Mouse (Mus musculus) CH12.LX (cell line): ENCODE results near the gene Lef1. TPM values are rescaled to one million over a fixed set of nuclear protein-coding genes. Genes with fewer than 3 reads are reported as not detected.

Source experiments
- DNase-seq: peaks from one replicate; pipeline ENCODE4 v3.0.0-alpha.2; 2013; ENCODE audit errors: extremely low read depth
- H3K27ac ChIP-seq: 2 replicates; pipeline ENCODE4 v1.5.1; 2012; ENCODE audit warnings: low read depth, mild to moderate bottlenecking, control low read depth, moderate library complexity; ENCODE audit not compliant: insufficient read depth
- H3K27me3 ChIP-seq: replicated peaks from 2 replicates; pipeline ENCODE3; 2012; ENCODE audit warnings: inconsistent platforms
- H3K36me3 ChIP-seq, 2 experiments: replicated peaks in 1 of 2; 2 replicates each; pipeline versions ENCODE3 to v1.6.1; 2012; ENCODE audit warnings: inconsistent platforms in 1 of 2, low read length in 1 of 2, mild to moderate bottlenecking in 1 of 2, mixed read lengths in 1 of 2, moderate library complexity in 1 of 2; ENCODE audit not compliant: control insufficient read depth in 1 of 2, insufficient read depth in 1 of 2
- H3K4me1 ChIP-seq, 2 experiments: 2 replicates each; pipeline ENCODE4 v1.6.1; 2012; ENCODE audit warnings: inconsistent platforms in 1 of 2, moderate library complexity in 1 of 2; ENCODE audit not compliant: insufficient read depth in 2 of 2, control insufficient read depth in 1 of 2
- H3K4me2 ChIP-seq: 2 replicates; pipeline ENCODE4 v1.6.1; 2012; ENCODE audit warnings: low read depth, mild to moderate bottlenecking, control low read depth; ENCODE audit not compliant: poor library complexity, insufficient read depth, severe bottlenecking
- H3K4me3 ChIP-seq, 3 experiments: fragments of 150-350 bp in 1 of 3; sonication (generic) in 1 of 3; replicated peaks in 1 of 3; 2 replicates each; pipeline versions ENCODE3 to v1.5.1; 2011 to 2012; ENCODE audit warnings: low read depth in 2 of 3, low read length in 2 of 3, mild to moderate bottlenecking in 2 of 3, moderate library complexity in 2 of 3, control low read depth in 1 of 3, improper control_type of control experiment in 1 of 3, inconsistent platforms in 1 of 3, mixed read lengths in 1 of 3; ENCODE audit not compliant: poor library complexity in 1 of 3
- H3K79me2 ChIP-seq: replicated peaks from 2 replicates; pipeline ENCODE4 v1.6.1; 2012; ENCODE audit warnings: mild to moderate bottlenecking, moderate library complexity; ENCODE audit not compliant: control insufficient read depth, poor library complexity, insufficient read depth, severe bottlenecking; ENCODE audit errors: extremely low read depth
- H3K9ac ChIP-seq: 2 replicates; pipeline ENCODE4 v1.6.1; 2012; ENCODE audit warnings: low read depth, mild to moderate bottlenecking, control low read depth, moderate library complexity; ENCODE audit not compliant: insufficient read depth
- H3K9me3 ChIP-seq: replicated peaks from 2 replicates; pipeline ENCODE3; 2012; ENCODE audit warnings: low read length, inconsistent platforms, mixed read lengths
- BHLHE40 ChIP-seq: IDR thresholded peaks from 2 replicates; pipeline ENCODE4 v1.6.1; 2011; ENCODE audit warnings: mild to moderate bottlenecking, low read depth, low read length, improper control_type of control experiment
- E2F4 ChIP-seq: IDR thresholded peaks from 2 replicates; pipeline ENCODE4 v1.6.1; 2011; ENCODE audit warnings: low read depth, low read length, improper control_type of control experiment; ENCODE audit not compliant: insufficient replicate concordance
- ELF1 ChIP-seq: IDR thresholded peaks from 2 replicates; pipeline ENCODE4 v1.6.1; 2014; ENCODE audit warnings: low read depth, mild to moderate bottlenecking, inconsistent platforms, low read length, improper control_type of control experiment
- EP300 ChIP-seq: IDR thresholded peaks from 2 replicates; pipeline ENCODE4 v1.6.1; 2011; ENCODE audit warnings: low read length, improper control_type of control experiment
- GABPA ChIP-seq: IDR thresholded peaks from 2 replicates; pipeline ENCODE4 v1.6.1; 2012; ENCODE audit warnings: low read depth, low read length, improper control_type of control experiment, inconsistent platforms; ENCODE audit not compliant: insufficient replicate concordance
- HCFC1 ChIP-seq: IDR thresholded peaks from 2 replicates; pipeline ENCODE4 v1.6.1; 2012; ENCODE audit warnings: low read depth, mild to moderate bottlenecking, inconsistent platforms, low read length, improper control_type of control experiment
- IRF4 ChIP-seq: IDR thresholded peaks from 2 replicates; pipeline ENCODE4 v1.6.1; 2014; ENCODE audit warnings: low read depth, mild to moderate bottlenecking, inconsistent platforms, low read length, improper control_type of control experiment
- JUN ChIP-seq: IDR thresholded peaks from 2 replicates; pipeline ENCODE4 v1.6.1; 2011; ENCODE audit warnings: low read depth, mild to moderate bottlenecking, low read length, improper control_type of control experiment, moderate library complexity; ENCODE audit not compliant: insufficient read depth
- MEF2A ChIP-seq: IDR thresholded peaks from 2 replicates; pipeline ENCODE4 v1.6.1; 2014; ENCODE audit warnings: low read depth, mild to moderate bottlenecking, inconsistent platforms, low read length, improper control_type of control experiment, borderline replicate concordance
- MXI1 ChIP-seq: IDR thresholded peaks from 2 replicates; pipeline ENCODE4 v1.6.1; 2011; ENCODE audit warnings: mild to moderate bottlenecking, low read depth, low read length, improper control_type of control experiment
- NRF1 ChIP-seq: IDR thresholded peaks from 2 replicates; pipeline ENCODE4 v1.6.1; 2014; ENCODE audit warnings: low read depth, mild to moderate bottlenecking, inconsistent platforms, low read length, improper control_type of control experiment, moderate library complexity
- PAX5 ChIP-seq: IDR thresholded peaks from 2 replicates; pipeline ENCODE4 v1.6.1; 2012; ENCODE audit warnings: low read length, inconsistent platforms, mixed read lengths
- RAD21 ChIP-seq: IDR thresholded peaks from 2 replicates; pipeline ENCODE4 v1.6.1; 2011; ENCODE audit warnings: low read depth, mild to moderate bottlenecking, low read length, improper control_type of control experiment, moderate library complexity
- SMC3 ChIP-seq: IDR thresholded peaks from 2 replicates; pipeline ENCODE4 v1.6.1; 2011; ENCODE audit warnings: low read depth, low read length, improper control_type of control experiment
- TBP ChIP-seq: conservative IDR thresholded peaks from 2 replicates; pipeline ENCODE4 v1.6.1; 2011; ENCODE audit warnings: low read depth, low read length, improper control_type of control experiment
- TCF12 ChIP-seq: IDR thresholded peaks from 2 replicates; pipeline ENCODE4 v1.6.1; 2014; ENCODE audit warnings: low read depth, mild to moderate bottlenecking, inconsistent platforms, low read length, improper control_type of control experiment
- USF1 ChIP-seq: IDR thresholded peaks from 2 replicates; pipeline ENCODE4 v1.6.1; 2014; ENCODE audit warnings: low read depth, mild to moderate bottlenecking, inconsistent platforms, low read length, improper control_type of control experiment
- USF2 ChIP-seq: conservative IDR thresholded peaks from 2 replicates; pipeline ENCODE4 v1.6.1; 2011; ENCODE audit warnings: low read depth, low read length, improper control_type of control experiment
- dilution Hi-C: fragments of 300-500 bp; cut with MboI; formaldehyde crosslinking; loops from 2 replicates; pipeline ENCODE4 v1.14.3; 2020; ENCODE audit warnings: low sequenced_read_pairs; ENCODE audit not compliant: extremely low pct_unique_long_range_greater_than_20kb, extremely low pct_ligation_motif_present
- in situ Hi-C: fragments of 300-500 bp; cut with MboI; formaldehyde crosslinking; loops from 3 replicates; pipeline ENCODE4 v1.14.3; 2019; ENCODE audit warnings: low sequenced_read_pairs, low pct_ligation_motif_present, low pct_unique_long_range_greater_than_20kb, mixed read lengths
- polyA plus RNA-seq: library from polyadenylated mRNA; unstranded; fragments of >175 nt; gene quantifications from 2 replicates; pipeline ENCODE4 v1.2.1, GENCODE M21; 2012; ENCODE audit warnings: low read depth; ENCODE audit not compliant: insufficient read length
- total RNA-seq, 2 experiments: library from RNA; depleted of rRNA; stranded (reverse); fragments of 300-350 nt in 1 of 2; fragments of >200 nt in 1 of 2; gene quantifications; 2 replicates each; pipeline ENCODE4 v1.2.3; 2012 to 2014

Lef1 gene
- total and polyA plus RNA-seq, 3 experiments = 1.8 to 14.5 (median 4.4) TPM

- Histone ChIP-seq H3K9me3 (peaks cover 3% of the 10 kb centered on the region), H3K4me3 (no peak overlapping the region), H3K36me3 (peaks cover 0 to 32% of the 10 kb centered on the region in 2 experiments), H3K4me1 (peaks cover 0 to 24% of the 10 kb centered on the region in 2 experiments; a peak in 2 of 4 replicates), H3K79me2 (0 out of 2 replicates have a peak, but pooled peaks cover 4% of the 10 kb centered on the region), H3K4me2 (no peak overlapping the region), H3K27me3 (no peaks in the 10 kb centered on the region), H3K27ac (no peak overlapping the region), H3K9ac (no peak overlapping the region)
- in situ Hi-C loops = no loop called here
- TF ChIP-seq IRF4 = no peak
- TF ChIP-seq TCF12 = no peak
- TF ChIP-seq MEF2A = no peak
- no peak for TF ChIP-seq EP300
- TF ChIP-seq BHLHE40 = no peak
- no peak for TF ChIP-seq NRF1
- no peak for TF ChIP-seq RAD21
- TF ChIP-seq TBP = no peak
- TF ChIP-seq GABPA = no peak
- no peak for TF ChIP-seq HCFC1
- no peak for TF ChIP-seq ELF1
- TF ChIP-seq USF1 = no peak
- no peak for TF ChIP-seq JUN
- TF ChIP-seq SMC3 = no peak
- TF ChIP-seq PAX5 = no peak
- no peak for TF ChIP-seq MXI1
- no peak for DNase-seq
- dilution Hi-C loops = no loop called here
These were observed 144.7 kb downstream of the Lef1 start for GRCm38 (mm10) chr3:131254991-131255390.

GRCm38 (mm10) chr3:131255399-131255981 is 145.2 kb downstream of the Lef1 start:
- Histone ChIP-seq H3K27me3 (no peaks in the 10 kb centered on the region), H3K4me2 (no peak overlapping the region), H3K4me1 (peaks cover 0 to 19% of the 10 kb centered on the region in 2 experiments; a peak in 2 of 4 replicates), H3K36me3 (peaks cover 0 to 32% of the 10 kb centered on the region in 2 experiments), H3K4me3 (no peak overlapping the region), H3K9me3 (peaks cover 3% of the 10 kb centered on the region), H3K79me2 (0 out of 2 replicates have a peak, but pooled peaks cover 4% of the 10 kb centered on the region), H3K27ac (no peak overlapping the region), H3K9ac (no peak overlapping the region)
- no peak for TF ChIP-seq HCFC1
- TF ChIP-seq E2F4 = no peak
- no peak for TF ChIP-seq IRF4
- TF ChIP-seq USF2 = no peak
- no peak for TF ChIP-seq USF1
- in situ Hi-C loops (no loop called here), dilution Hi-C loops (no loop called here)
- DNase-seq = no peak
